Mouse (Mus musculus) midbrain, embryonic 14.5 days (tissue): ENCODE measurements at regions not wholly inside any gene's neighbourhood (a gene's known extent, or its start where the extent isn't known, plus 50 kb on each side); places are given as distances from the start of the nearest gene placed in this dataset.
A peak's percentile ranks its signal among the peaks of the same experiment; 100 is the strongest.

Experiments
- ATAC-seq: fragments of 200-750 bp; cut with Nextera tagmentation; 2 replicates; pipeline ENCODE4 v1.8.0; 2017; ENCODE audit warnings: moderate number of reproducible peaks, moderate library complexity; ENCODE audit not compliant: low FRiP score, low TSS enrichment
- DNase-seq: peaks from one replicate; pipeline ENCODE4 v3.0.0-alpha.2; 2015
- H3K27ac ChIP-seq: fragments of 300-500 bp; sonication (generic); replicated peaks from 2 replicates; pipeline ENCODE4 v1.5.1; 2014; ENCODE audit warnings: mild to moderate bottlenecking, low read depth, low read length, moderate library complexity
- H3K27me3 ChIP-seq: fragments of 300-500 bp; sonication (generic); 2 replicates; pipeline ENCODE4 v1.6.1; 2014; ENCODE audit warnings: low read length, control low read depth, mixed read lengths; ENCODE audit not compliant: control insufficient read depth, insufficient read depth
- H3K36me3 ChIP-seq: fragments of 300-500 bp; sonication (generic); 2 replicates; pipeline ENCODE4 v1.6.1; 2014; ENCODE audit warnings: low read length, control low read depth; ENCODE audit not compliant: control insufficient read depth, insufficient read depth
- H3K4me1 ChIP-seq: fragments of 300-500 bp; sonication (generic); 2 replicates; pipeline ENCODE4 v1.6.1; 2014; ENCODE audit warnings: mild to moderate bottlenecking, antibody characterized with exemption, low read length, control low read depth; ENCODE audit not compliant: control insufficient read depth, insufficient read depth
- H3K4me2 ChIP-seq: fragments of 300-500 bp; sonication (generic); 2 replicates; pipeline ENCODE4 v1.6.1; 2014; ENCODE audit warnings: mild to moderate bottlenecking, low read length, moderate library complexity
- H3K4me3 ChIP-seq: fragments of 300-500 bp; sonication (generic); replicated peaks from 2 replicates; pipeline ENCODE4 v1.5.1; 2014; ENCODE audit warnings: low read depth, low read length
- H3K9ac ChIP-seq: fragments of 300-500 bp; sonication (generic); replicated peaks from 2 replicates; pipeline ENCODE4 v1.6.1; 2014; ENCODE audit warnings: mild to moderate bottlenecking, low read length, moderate library complexity
- H3K9me3 ChIP-seq: fragments of 300-500 bp; sonication (generic); 2 replicates; pipeline ENCODE4 v1.6.1; 2016; ENCODE audit warnings: low read length, control low read depth, mixed read lengths; ENCODE audit not compliant: control insufficient read depth
- WGBS: fragments of 180-500 bp; shearing (Covaris S2); extraction: QIAGEN DNeasy Blood & Tissue Kit; methylation state at CpG from one replicate; pipeline ENCODE4 v1.1.7; 2014; 5-methylcytosine and 5-hydroxymethylcytosine counted together

DNA sequence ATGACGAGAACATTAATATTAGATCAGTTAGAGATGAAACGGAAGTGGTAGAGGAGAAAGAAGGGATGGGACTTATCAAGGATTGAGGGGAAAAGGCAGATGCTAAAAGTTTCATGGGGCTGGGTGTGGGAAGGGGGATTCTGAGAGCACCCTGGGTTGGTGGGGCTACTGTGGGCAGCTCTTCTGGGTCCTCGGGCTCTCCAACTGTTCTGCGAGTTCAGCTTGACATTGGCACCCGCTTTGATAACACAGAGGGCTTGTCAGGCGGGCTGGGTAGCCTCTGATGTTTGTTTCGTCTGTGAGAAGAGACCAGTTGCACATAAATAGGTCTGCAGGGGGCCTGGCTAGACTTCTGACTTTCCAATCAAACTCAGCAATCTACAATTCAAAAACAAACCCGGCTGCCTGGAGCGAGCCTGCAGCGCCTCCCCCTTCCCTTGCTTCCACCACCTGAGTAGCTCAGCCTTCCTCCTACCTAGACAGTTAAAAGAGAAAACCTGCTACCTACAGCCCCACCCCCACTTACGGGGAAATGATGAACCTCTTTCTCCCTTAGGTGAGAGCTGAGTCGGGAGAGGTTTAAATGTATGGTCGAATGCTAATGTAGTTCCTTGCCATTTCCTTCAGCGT, 143.4 kb downstream of the Trim29 start:
- ATAC-seq (no peak), DNase-seq (peak; percentile 64)
- 2% methylated on average over 14 of the region's 14 CpGs for WGBS

DNA sequence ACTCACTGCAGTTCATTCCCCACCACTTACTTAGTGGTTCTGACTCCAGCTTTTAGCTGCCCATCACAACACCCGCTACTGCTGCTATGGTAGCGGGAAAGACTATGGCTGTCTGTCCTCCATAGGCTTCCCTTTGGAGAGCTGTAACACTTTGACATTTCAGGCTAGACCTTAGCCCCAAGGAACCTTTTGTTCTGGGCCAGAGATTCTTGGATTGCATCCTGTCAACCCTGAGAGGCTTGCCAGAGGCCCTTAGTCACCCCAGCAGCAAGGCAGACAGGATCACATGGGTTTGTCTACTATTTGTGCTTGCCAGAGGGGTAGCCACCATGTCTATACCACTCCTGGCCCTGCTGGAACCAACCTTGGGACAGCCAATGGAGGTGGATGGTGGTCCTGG, 147.1 kb downstream of the Trim29 start:
- ATAC-seq (no peak), DNase-seq (no peak)
- Histone ChIP-seq H3K4me1 (peaks cover 30% of the 10 kb centered on the region), H3K4me2 (no peak overlapping the region), H3K27ac (no peak overlapping the region), H3K27me3 (no peaks in the 10 kb centered on the region; the same call in 1 of the 2 replicates), H3K9me3 (no peaks in the 10 kb centered on the region), H3K4me3 (no peak overlapping the region), H3K9ac (no peak overlapping the region), H3K36me3 (no peaks in the 10 kb centered on the region)
- WGBS, result 97% methylated on average over 2 of the region's 2 CpGs

More for the DNA sequence above, 143.4 kb downstream of the Trim29 start:
- H3K4me1 ChIP-seq, result peaks cover 24% of the 10 kb centered on the region
- peak overlapping the region; percentile 1; the same call in 1 of the 2 replicates for H3K27ac ChIP-seq
- H3K9me3 ChIP-seq, result no peaks in the 10 kb centered on the region
- H3K4me3 ChIP-seq, result no peak overlapping the region
- H3K9ac ChIP-seq, result no peak overlapping the region
- no peaks in the 10 kb centered on the region for H3K36me3 ChIP-seq
- peak overlapping the region; percentile 39 for H3K4me2 ChIP-seq
- no peaks in the 10 kb centered on the region; the same call in 1 of the 2 replicates for H3K27me3 ChIP-seq

DNA sequence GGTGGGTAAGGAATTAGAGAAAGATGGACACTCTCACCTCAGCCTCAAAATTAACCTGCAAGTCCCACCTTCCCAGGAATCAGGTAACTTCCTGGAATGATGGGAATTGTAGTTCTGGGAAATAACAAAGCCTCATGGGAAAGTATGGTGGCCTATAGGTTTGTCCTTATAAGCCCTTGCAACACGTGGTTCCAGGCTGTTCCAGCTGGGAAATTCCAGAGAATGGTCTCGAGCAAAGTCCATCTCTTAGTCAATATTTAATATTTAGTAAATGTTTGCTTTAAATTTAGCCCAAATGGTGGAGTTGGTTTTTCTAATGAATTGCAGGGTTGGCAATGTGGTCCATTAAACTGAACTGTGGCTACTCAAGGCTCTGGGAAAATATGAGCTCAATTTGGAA, 150.5 kb downstream of the Trim29 start:
- no peaks in the 10 kb centered on the region for H3K9me3 ChIP-seq
- no peak overlapping the region for H3K4me3 ChIP-seq
- no peak overlapping the region for H3K27ac ChIP-seq
- H3K36me3 ChIP-seq, result no peaks in the 10 kb centered on the region
- H3K4me2 ChIP-seq, result no peak overlapping the region
- 65% methylated on average over 2 of the region's 2 CpGs for WGBS
- no peak for ATAC-seq
- no peaks in the 10 kb centered on the region for H3K27me3 ChIP-seq
- H3K9ac ChIP-seq, result no peak overlapping the region
- DNase-seq, result no peak
- H3K4me1 ChIP-seq, result peaks cover 17% of the 10 kb centered on the region

- Histone ChIP-seq H3K4me3 (no peak overlapping the region), H3K4me2 (no peak overlapping the region), H3K9me3 (no peaks in the 10 kb centered on the region), H3K9ac (no peak overlapping the region), H3K4me1 (peaks cover 17% of the 10 kb centered on the region), H3K27me3 (no peaks in the 10 kb centered on the region), H3K27ac (0 out of 2 replicates have a peak overlapping the region, but pooled peaks have one; percentile 26), H3K36me3 (no peaks in the 10 kb centered on the region)
- peak; percentile 44 for DNase-seq
- ATAC-seq, result no peak
- 87% methylated on average over 13 of the region's 13 CpGs for WGBS
Measured at GRCm38 (mm10) chr9:43463445-43464090, 152.9 kb downstream of the Trim29 start.

DNA sequence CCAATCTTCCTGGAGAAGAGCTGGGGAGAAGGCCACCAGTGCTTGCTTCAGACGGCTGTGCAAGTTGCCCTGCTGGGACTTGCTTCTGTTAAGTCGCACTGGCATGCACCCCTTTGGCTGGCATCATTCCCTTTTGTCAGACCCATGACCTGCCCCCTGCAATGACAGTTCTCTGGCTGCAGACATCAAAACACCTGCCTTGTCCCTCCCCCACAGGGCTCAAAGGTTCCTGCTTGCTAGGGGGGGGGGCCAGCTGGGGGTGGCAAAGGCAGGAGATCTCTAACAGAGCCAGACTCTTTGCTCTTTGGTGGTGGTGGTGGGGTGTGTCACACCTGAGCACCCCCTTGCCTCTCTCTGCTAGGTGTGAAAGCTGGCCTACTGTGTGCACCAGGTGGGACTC, 154.5 kb downstream of the Trim29 start:
- peaks cover 17% of the 10 kb centered on the region for H3K4me1 ChIP-seq
- no peak overlapping the region for H3K4me3 ChIP-seq
- no peak overlapping the region for H3K9ac ChIP-seq
- no peak overlapping the region for H3K27ac ChIP-seq
- H3K9me3 ChIP-seq, result no peaks in the 10 kb centered on the region
- H3K27me3 ChIP-seq, result no peaks in the 10 kb centered on the region
- no peaks in the 10 kb centered on the region for H3K36me3 ChIP-seq
- 46% methylated on average over 2 of the region's 2 CpGs for WGBS
- no peak for DNase-seq
- ATAC-seq, result no peak
- H3K4me2 ChIP-seq, result no peak overlapping the region

DNA sequence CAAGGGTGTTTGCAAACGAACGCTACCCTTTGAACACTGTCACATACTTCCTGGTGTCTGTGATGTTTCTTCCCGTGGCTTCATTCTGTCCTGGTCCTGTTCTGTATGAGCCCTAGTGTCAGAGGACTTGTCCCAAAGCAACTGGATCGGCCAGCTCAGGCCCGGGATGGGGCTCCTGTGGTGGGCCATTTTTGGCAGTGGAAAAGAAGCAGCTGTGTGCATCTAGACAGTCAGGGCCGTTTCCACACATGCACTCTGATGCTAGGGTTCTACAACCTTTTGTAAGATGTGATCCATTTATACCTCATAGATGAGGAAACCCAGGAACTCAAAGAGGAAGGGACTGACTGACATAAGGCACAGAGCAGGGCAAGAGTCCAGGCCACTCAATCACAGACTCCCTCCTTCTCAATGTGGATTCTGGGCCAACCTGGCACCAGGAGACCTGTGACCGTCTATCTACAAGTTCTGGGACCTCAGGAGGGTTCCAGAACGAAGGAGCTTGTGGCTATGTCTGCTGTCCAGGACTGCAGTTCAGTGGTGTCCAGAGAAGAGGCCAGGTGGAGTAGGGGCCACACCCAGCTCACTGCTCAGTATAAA, 155.2 kb downstream of the Trim29 start:
- ATAC-seq, result no peak
- 77% methylated on average over 8 of the region's 8 CpGs for WGBS

GRCm38 (mm10) chr9:43466883-43467282, 156.2 kb downstream of the Trim29 start:
- H3K27me3 ChIP-seq, result no peaks in the 10 kb centered on the region
- no peak overlapping the region for H3K4me3 ChIP-seq
- no peak for ATAC-seq
- H3K4me1 ChIP-seq, result peaks cover 19% of the 10 kb centered on the region
- no peaks in the 10 kb centered on the region for H3K36me3 ChIP-seq
- H3K9ac ChIP-seq, result no peak overlapping the region
- no peak overlapping the region for H3K4me2 ChIP-seq
- no peak overlapping the region for H3K27ac ChIP-seq
- WGBS, result 57% methylated on average over 3 of the region's 3 CpGs
- DNase-seq, result no peak
- H3K9me3 ChIP-seq, result no peaks in the 10 kb centered on the region

More for the DNA sequence above, 155.2 kb downstream of the Trim29 start:
- Histone ChIP-seq H3K4me3 (no peak overlapping the region), H3K36me3 (no peaks in the 10 kb centered on the region), H3K9me3 (no peaks in the 10 kb centered on the region), H3K27ac (no peak overlapping the region), H3K9ac (no peak overlapping the region), H3K4me2 (no peak overlapping the region), H3K4me1 (peaks cover 17% of the 10 kb centered on the region), H3K27me3 (no peaks in the 10 kb centered on the region)
- DNase-seq, result no peak

DNA sequence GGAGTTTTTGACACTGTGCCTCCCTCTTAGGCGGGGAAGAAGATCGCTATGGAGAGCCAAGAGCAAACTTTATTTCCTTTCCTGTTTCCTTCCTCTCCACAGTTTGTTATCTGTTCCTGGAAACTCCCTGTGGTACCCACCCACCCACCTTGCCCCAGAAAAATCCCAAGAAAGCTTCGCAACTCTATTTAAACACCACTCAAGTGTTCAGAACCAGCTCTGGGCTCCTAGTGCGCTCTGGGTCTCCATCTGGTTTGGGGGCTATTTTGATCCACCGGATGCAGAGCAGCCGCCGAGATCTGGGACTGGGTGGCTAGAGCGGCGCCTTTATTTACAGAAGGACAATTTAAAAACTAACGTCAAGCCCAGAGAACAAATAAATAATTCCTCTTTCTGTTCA, 158.6 kb downstream of the Trim29 start:
- WGBS, result 94% methylated on average over 10 of the region's 10 CpGs
- Histone ChIP-seq H3K9ac (no peak overlapping the region), H3K9me3 (no peaks in the 10 kb centered on the region), H3K4me2 (no peak overlapping the region), H3K4me3 (no peak overlapping the region), H3K27me3 (no peaks in the 10 kb centered on the region), H3K36me3 (no peaks in the 10 kb centered on the region), H3K27ac (no peak overlapping the region), H3K4me1 (peaks cover 8% of the 10 kb centered on the region)
- DNase-seq (no peak), ATAC-seq (no peak)

DNA sequence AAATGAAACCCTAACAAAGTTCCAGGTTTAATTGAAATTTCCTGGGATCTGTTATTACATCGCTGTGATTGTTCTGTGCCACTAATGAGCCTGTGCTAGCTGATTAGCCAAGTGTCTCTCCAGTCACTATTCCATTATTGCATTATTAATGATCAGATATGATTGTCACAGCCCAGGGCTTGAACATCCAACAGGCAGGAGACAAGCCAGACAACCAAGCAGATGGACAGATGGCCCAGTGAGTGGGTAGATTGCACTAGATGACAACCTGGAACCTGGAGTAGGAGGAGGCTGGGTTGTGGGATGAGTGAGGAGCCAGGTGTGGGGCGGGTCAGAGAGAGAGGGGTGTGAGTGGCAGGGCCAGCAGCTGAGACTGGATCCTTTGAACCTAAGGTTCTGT, 161.6 kb downstream of the Trim29 start:
- Histone ChIP-seq H3K4me1 (peaks cover 8% of the 10 kb centered on the region), H3K9me3 (no peaks in the 10 kb centered on the region), H3K9ac (no peak overlapping the region), H3K27ac (no peak overlapping the region), H3K36me3 (no peaks in the 10 kb centered on the region), H3K4me3 (no peak overlapping the region), H3K4me2 (no peak overlapping the region), H3K27me3 (no peaks in the 10 kb centered on the region)
- no peak for ATAC-seq
- 70% methylated on average over 2 of the region's 2 CpGs for WGBS
- DNase-seq, result no peak
